11 mouse cellular contexts compared by ENCODE assay signal in genomic region chr8:45615551-45615950, GRCm38 (mm10).
DNase-seq lines count a peak whose midpoint lies in the region; ATAC-seq lines count a peak whose summit lies in the region.
"Had no signal": no experiment of that assay in that cellular context is flagged by ENCODE, and none has a peak within 500 bp of the region (broad histone marks: within the 10 kb centered on the region; RNA-seq: fewer than 3 reads in every experiment).

No protein-coding gene starts in this region.

- H3K4me1 ChIP-seq in heart, embryonic 16.5 days (ENCODE audit: control insufficient read depth, insufficient read depth, low read length) = peaks cover 6% of the 10 kb centered on the region
- peaks cover 10% of the 10 kb centered on the region; the same call in 1 of the 2 replicates for H3K4me1 ChIP-seq in midbrain, embryonic 14.5 days (ENCODE audit: control insufficient read depth, insufficient read depth, low read length)
- peaks cover 2% of the 10 kb centered on the region; the same call in 1 of the 2 replicates for H3K4me1 ChIP-seq in midbrain, embryonic 11.5 days (ENCODE audit: control insufficient read depth, insufficient read depth, low read length)
- 0 out of 2 replicates have a peak, but pooled peaks cover 7% of the 10 kb centered on the region for H3K4me1 ChIP-seq in hindbrain, embryonic 14.5 days (replicated peaks; ENCODE audit: control insufficient read depth, insufficient read depth, low read length)
- H3K4me1 ChIP-seq: limb, embryonic 13.5 days had no signal

- H3K27ac ChIP-seq in heart, embryonic 16.5 days (ENCODE audit: low read length) = no peak overlapping the region; the same call in 1 of the 2 replicates
- H3K27ac ChIP-seq in midbrain, embryonic 14.5 days (replicated peaks; ENCODE audit: low read depth, low read length) = no peak overlapping the region
- H3K27ac ChIP-seq in midbrain, embryonic 11.5 days (ENCODE audit: low read depth, low read length) = no peak overlapping the region
- no peak overlapping the region for H3K27ac ChIP-seq in hindbrain, embryonic 14.5 days
- H3K27ac ChIP-seq: limb, embryonic 13.5 days had no signal

- no peaks in the 10 kb centered on the region for H3K27me3 ChIP-seq in heart, embryonic 16.5 days (ENCODE audit: control insufficient read depth, insufficient read depth, low read length)
- no peaks in the 10 kb centered on the region for H3K27me3 ChIP-seq in midbrain, embryonic 14.5 days (ENCODE audit: control insufficient read depth, insufficient read depth, low read length)
- no peaks in the 10 kb centered on the region for H3K27me3 ChIP-seq in midbrain, embryonic 11.5 days (ENCODE audit: control insufficient read depth, insufficient read depth, low read length)
- H3K27me3 ChIP-seq in hindbrain, embryonic 14.5 days (ENCODE audit: control insufficient read depth, insufficient read depth, low read length) = no peaks in the 10 kb centered on the region
- H3K27me3 ChIP-seq: limb, embryonic 13.5 days had no signal

- peak; percentile 52 for ATAC-seq in heart, embryonic 16.5 days (replicated peaks; ENCODE audit: extremely low read depth, insufficient read depth, low FRiP score)
- no peak for ATAC-seq in midbrain, embryonic 14.5 days (ENCODE audit: low FRiP score, low TSS enrichment)
- ATAC-seq in midbrain, embryonic 11.5 days (ENCODE audit: low FRiP score) = no peak; the same call in 1 of the 2 replicates
- peak; percentile 51 for ATAC-seq in hindbrain, embryonic 14.5 days (ENCODE audit: low FRiP score)
- ATAC-seq in erythroid progenitor cell, adult 5-6 weeks (replicated peaks; ENCODE audit: low FRiP score, poor library complexity, severe bottlenecking) = no peak

- intact Hi-C loops in heart, postnatal 14 days (cut with DNase I) = no loop called here

- no peaks in the 10 kb centered on the region for H3K36me3 ChIP-seq in heart, embryonic 16.5 days (ENCODE audit: control insufficient read depth, insufficient read depth)
- H3K36me3 ChIP-seq in midbrain, embryonic 14.5 days (ENCODE audit: control insufficient read depth, insufficient read depth, low read length) = no peaks in the 10 kb centered on the region
- H3K36me3 ChIP-seq in midbrain, embryonic 11.5 days (ENCODE audit: control insufficient read depth, insufficient read depth, low read length) = no peaks in the 10 kb centered on the region
- no peaks in the 10 kb centered on the region for H3K36me3 ChIP-seq in hindbrain, embryonic 14.5 days (replicated peaks; ENCODE audit: control insufficient read depth, insufficient read depth)
- H3K36me3 ChIP-seq: limb, embryonic 13.5 days had no signal

- 40% methylated on average over 7 of the region's 7 CpGs for WGBS in heart, embryonic 16.5 days
- WGBS in midbrain, embryonic 14.5 days = 59% methylated on average over 7 of the region's 7 CpGs
- WGBS in midbrain, embryonic 11.5 days = 45% methylated on average over 7 of the region's 7 CpGs
- 52% methylated on average over 7 of the region's 7 CpGs for WGBS in hindbrain, embryonic 14.5 days

- H3K4me3 ChIP-seq in heart, embryonic 16.5 days (ENCODE audit: low read length) = no peak overlapping the region
- H3K4me3 ChIP-seq in midbrain, embryonic 14.5 days (replicated peaks; ENCODE audit: low read depth, low read length) = no peak overlapping the region
- no peak overlapping the region for H3K4me3 ChIP-seq in midbrain, embryonic 11.5 days (ENCODE audit: low read depth, low read length)
- H3K4me3 ChIP-seq in hindbrain, embryonic 14.5 days (replicated peaks; ENCODE audit: low read length) = no peak overlapping the region
- H3K4me3 ChIP-seq: limb, embryonic 13.5 days had no signal

- no peaks in the 10 kb centered on the region for H3K9me3 ChIP-seq in heart, embryonic 16.5 days (replicated peaks; ENCODE audit: control insufficient read depth, low read length)
- no peaks in the 10 kb centered on the region for H3K9me3 ChIP-seq in midbrain, embryonic 14.5 days (ENCODE audit: control insufficient read depth, low read length)
- no peaks in the 10 kb centered on the region for H3K9me3 ChIP-seq in midbrain, embryonic 11.5 days (ENCODE audit: control insufficient read depth, low read length)
- H3K9me3 ChIP-seq in hindbrain, embryonic 14.5 days (ENCODE audit: control insufficient read depth, low read length) = no peaks in the 10 kb centered on the region
- H3K9me3 ChIP-seq: limb, embryonic 13.5 days had no signal

- peak overlapping the region; percentile 39 for H3K4me2 ChIP-seq in heart, embryonic 16.5 days (ENCODE audit: low read depth, low read length)
- peak overlapping the region; percentile 9; the same call in 1 of the 2 replicates for H3K4me2 ChIP-seq in midbrain, embryonic 14.5 days (ENCODE audit: low read length)
- H3K4me2 ChIP-seq in midbrain, embryonic 11.5 days = no peak overlapping the region
- peak overlapping the region; percentile 1; the same call in 1 of the 2 replicates for H3K4me2 ChIP-seq in hindbrain, embryonic 14.5 days (replicated peaks)
- H3K4me2 ChIP-seq: limb, embryonic 13.5 days had no signal

- no peak overlapping the region for H3K9ac ChIP-seq in heart, embryonic 16.5 days (ENCODE audit: low read length)
- H3K9ac ChIP-seq in midbrain, embryonic 14.5 days (replicated peaks; ENCODE audit: low read length) = no peak overlapping the region
- no peak overlapping the region for H3K9ac ChIP-seq in midbrain, embryonic 11.5 days (ENCODE audit: low read length)
- no peak overlapping the region for H3K9ac ChIP-seq in hindbrain, embryonic 14.5 days
- H3K9ac ChIP-seq: limb, embryonic 13.5 days had no signal

- no peak for DNase-seq in heart, postnatal 14 days
- peak; percentile 66 for DNase-seq in midbrain, embryonic 14.5 days
- DNase-seq in midbrain, embryonic 11.5 days (ENCODE audit: low spot score, missing footprints) = no peak
- DNase-seq in hindbrain, embryonic 14.5 days (ENCODE audit: low spot score) = no peak
- DNase-seq in retina, postnatal 1 day = peak; percentile 43
- DNase-seq in layer of hippocampus, postnatal 14 days (ENCODE audit: low spot score in 2 of 2) = no peak
- DNase-seq: cerebellum, postnatal 14 days; thymus, adult 18-20 months had no signal

Comparison
In these comparisons a context has a peak if more than half of its experiments do, and no peak if none do; other contexts are left out.
1. DNase-seq: peak in midbrain, embryonic 14.5 days (single experiment) and retina, postnatal 1 day (single experiment); none in heart, postnatal 14 days (0 of 2), midbrain, embryonic 11.5 days (single experiment), hindbrain, embryonic 14.5 days (single experiment) and layer of hippocampus, postnatal 14 days (0 of 2).
2. ATAC-seq: peak in heart, embryonic 16.5 days (single experiment) and hindbrain, embryonic 14.5 days (single experiment); none in midbrain, embryonic 14.5 days (single experiment), midbrain, embryonic 11.5 days (single experiment) and erythroid progenitor cell, adult 5-6 weeks (single experiment).